Mouse (Mus musculus): ENCODE measurements around the gene Mup20.
"Not testable (repeated sequence)": the region's sequence is repeated elsewhere in the genome, so short reads cannot be mapped to it uniquely, and the experiment has no call there.

Mup20 gene

GRCm38 (mm10) chr4:62054058-62054457 is at the start of gene Mup20:
TSS of gene Mup20 (minus strand) at chr4:62054158.
- DNase-seq (ENCODE audit: low spot score in 2 of 2) = not testable (repeated sequence)

GRCm38 (mm10) chr4:62103366-62103765 is 49.4 kb upstream of the Mup20 start:
- DNase-seq (ENCODE audit: low spot score in 2 of 2) = not testable (repeated sequence)

GRCm38 (mm10) chr4:62087953-62088352 is 34.0 kb upstream of the Mup20 start:
- DNase-seq (ENCODE audit: low spot score in 2 of 2) = no peak

- no peak for DNase-seq (ENCODE audit: low spot score in 2 of 2)
Observed at GRCm38 (mm10) chr4:62087241-62087640, 33.3 kb upstream of the Mup20 start, which contains the start of gene Mup3. TSS of gene Mup3 (minus strand) at chr4:62087342.

GRCm38 (mm10) chr4:62082755-62083154 is 28.8 kb upstream of the Mup20 start:
- DNase-seq (ENCODE audit: low spot score in 2 of 2) = no peak

- no peak for DNase-seq (ENCODE audit: low spot score in 2 of 2)
Observed at GRCm38 (mm10) chr4:62075126-62075525, 21.2 kb upstream of the Mup20 start.

- not testable (repeated sequence) for DNase-seq (ENCODE audit: low spot score in 2 of 2)
Observed at GRCm38 (mm10) chr4:62054780-62055179, 822 bp upstream of the Mup20 start.

GRCm38 (mm10) chr4:62026281-62026680 is 27.7 kb downstream of the Mup20 start:
- DNase-seq (ENCODE audit: low spot score in 2 of 2) = no peak

GRCm38 (mm10) chr4:62024256-62024959 is 29.6 kb downstream of the Mup20 start:
- no peak for DNase-seq (ENCODE audit: low spot score in 2 of 2)

GRCm38 (mm10) chr4:62023646-62024045 is 30.3 kb downstream of the Mup20 start:
- DNase-seq (ENCODE audit: low spot score in 2 of 2) = no peak

- no peak for DNase-seq (ENCODE audit: low spot score in 2 of 2)
Observed at GRCm38 (mm10) chr4:62023120-62023519, 30.8 kb downstream of the Mup20 start.

- not testable (repeated sequence) for DNase-seq (ENCODE audit: low spot score in 2 of 2)
Observed at GRCm38 (mm10) chr4:62020511-62020910, 33.4 kb downstream of the Mup20 start.
